Mouse (Mus musculus) MEL (cell line): Measurements from ENCODE around the gene Fgf11.

Source experiments
- CTCF ChIP-seq, 3 experiments: IDR thresholded peaks in 2 of 3; conservative IDR thresholded peaks in 1 of 3; 2 replicates each; pipeline ENCODE4 v1.5.1; 2011 to 2012; ENCODE audit warnings: low read length in 3 of 3, low read depth in 2 of 3, mild to moderate bottlenecking in 2 of 3, improper control_type of control experiment in 1 of 3, inconsistent platforms in 1 of 3, mixed read lengths in 1 of 3, moderate library complexity in 1 of 3; ENCODE audit not compliant: control insufficient read depth in 1 of 3, insufficient read depth in 1 of 3, poor library complexity in 1 of 3, severe bottlenecking in 1 of 3
- EP300 ChIP-seq, 2 experiments: IDR thresholded peaks; 2 replicates each; pipeline ENCODE4 v1.6.1; 2011; ENCODE audit warnings: improper control_type of control experiment in 2 of 2, low read length in 2 of 2, low read depth in 1 of 2, mild to moderate bottlenecking in 1 of 2
- GATA1 ChIP-seq: IDR thresholded peaks from 2 replicates; pipeline ENCODE4 v1.6.1; 2011; ENCODE audit warnings: low read depth, low read length, improper control_type of control experiment
- KAT2A ChIP-seq: conservative IDR thresholded peaks from 2 replicates; pipeline ENCODE4 v1.6.1; 2012; ENCODE audit warnings: low read depth, low read length, improper control_type of control experiment, inconsistent platforms
- POLR2A ChIP-seq, 2 experiments: IDR thresholded peaks; 2 replicates each; pipeline ENCODE4 v1.6.1; 2011 to 2012; ENCODE audit warnings: low read length in 2 of 2, mild to moderate bottlenecking in 2 of 2, control low read depth in 1 of 2, improper control_type of control experiment in 1 of 2, low read depth in 1 of 2, moderate library complexity in 1 of 2; ENCODE audit not compliant: control insufficient read depth in 1 of 2, insufficient read depth in 1 of 2, poor library complexity in 1 of 2
- TAL1 ChIP-seq: IDR thresholded peaks from 2 replicates; pipeline ENCODE4 v1.6.1; 2012; ENCODE audit warnings: mild to moderate bottlenecking, inconsistent platforms, low read length, moderate library complexity, mixed read lengths
- TCF12 ChIP-seq: IDR thresholded peaks from 2 replicates; pipeline ENCODE4 v1.6.1; 2014; ENCODE audit warnings: low read depth, mild to moderate bottlenecking, inconsistent platforms, low read length, improper control_type of control experiment, moderate library complexity
- ZC3H11A ChIP-seq: IDR thresholded peaks from 2 replicates; pipeline ENCODE4 v1.6.1; 2012; ENCODE audit warnings: low read depth, mild to moderate bottlenecking, inconsistent platforms, low read length, improper control_type of control experiment
- ZMIZ1 ChIP-seq: IDR thresholded peaks from 2 replicates; pipeline ENCODE4 v1.6.1; 2012; ENCODE audit warnings: low read depth, mild to moderate bottlenecking, inconsistent platforms, low read length, improper control_type of control experiment, moderate library complexity

GRCm38 (mm10) chr11:69823456-69823855, 21.8 kb upstream of the Fgf11 start:
- TF ChIP-seq KAT2A, result no peak
- no peak for TF ChIP-seq POLR2A (IDR thresholded peaks at IDR 0.05; ENCODE audit: control insufficient read depth in 1 of 2, insufficient read depth in 1 of 2, low read depth in 1 of 2, low read length in 2 of 2, poor library complexity in 1 of 2)
- TF ChIP-seq ZC3H11A, result no peak
- no peak for TF ChIP-seq CTCF (IDR thresholded peaks at IDR 0.05 in 2 of 3, conservative IDR thresholded peaks at IDR 0.05 in 1 of 3; ENCODE audit: control insufficient read depth in 1 of 3, insufficient read depth in 1 of 3, low read depth in 2 of 3, low read length in 3 of 3, poor library complexity in 1 of 3, severe bottlenecking in 1 of 3)
- TF ChIP-seq EP300 (IDR thresholded peaks at IDR 0.05; ENCODE audit: low read depth in 1 of 2, low read length in 2 of 2), result no peak
- TF ChIP-seq TAL1, result no peak
- no peak for TF ChIP-seq ZMIZ1
- no peak for TF ChIP-seq GATA1
- no peak for TF ChIP-seq TCF12
